Mouse (Mus musculus) liver, adult 2 months (tissue): ENCODE data around the gene Hspa1a. TPM values are rescaled to one million over a fixed set of nuclear protein-coding genes. Genes with fewer than 3 reads are reported as not detected.
"Not testable (repeated sequence)": the region's sequence is repeated elsewhere in the genome, so short reads cannot be mapped to it uniquely, and the experiment has no call there.

Experiments used
- DNase-seq: peaks from one replicate; pipeline ENCODE4 v3.0.0-alpha.2; 2011; ENCODE audit warnings: low read depth, low spot score; ENCODE audit errors: extremely low read depth
- H3K27ac ChIP-seq: fragments of 200-500 bp; replicated peaks from 2 replicates; pipeline ENCODE4 v1.5.1; 2012; ENCODE audit warnings: low read depth, mild to moderate bottlenecking, control low read depth, inconsistent platforms, low read length; ENCODE audit not compliant: insufficient read depth
- H3K27me3 ChIP-seq: fragments of 200-500 bp; 2 replicates; pipeline ENCODE4 v1.6.1; 2012; ENCODE audit warnings: mild to moderate bottlenecking, moderate library complexity, low read length, inconsistent platforms; ENCODE audit not compliant: control insufficient read depth, insufficient read depth
- H3K36me3 ChIP-seq: fragments of 200-500 bp; 2 replicates; pipeline ENCODE4 v1.6.1; 2012; ENCODE audit warnings: low read length, inconsistent platforms; ENCODE audit not compliant: control insufficient read depth, insufficient read depth
- H3K4me1 ChIP-seq: fragments of 200-500 bp; 2 replicates; pipeline ENCODE4 v1.6.1; 2011; ENCODE audit warnings: low read length; ENCODE audit not compliant: control insufficient read depth, insufficient read depth
- H3K4me3 ChIP-seq: fragments of 200-500 bp; 2 replicates; pipeline ENCODE4 v1.5.1; 2011; ENCODE audit warnings: low read depth, mild to moderate bottlenecking, control low read depth, low read length, moderate library complexity; ENCODE audit not compliant: insufficient read depth
- H3K79me2 ChIP-seq: fragments of 200-500 bp; 2 replicates; pipeline ENCODE4 v1.6.1; 2012; ENCODE audit warnings: inconsistent platforms, mild to moderate bottlenecking, low read length, moderate library complexity; ENCODE audit not compliant: control insufficient read depth, insufficient read depth
- H3K9ac ChIP-seq: fragments of 200-500 bp; 2 replicates; pipeline ENCODE4 v1.6.1; 2012; ENCODE audit warnings: low read depth, mild to moderate bottlenecking, control low read depth, inconsistent platforms, low read length
- CTCF ChIP-seq: fragments of 200-500 bp; IDR thresholded peaks from 2 replicates; pipeline ENCODE4 v1.5.1; 2011; ENCODE audit warnings: low read depth, low read length, control low read depth
- POLR2A ChIP-seq: fragments of 200-500 bp; IDR thresholded peaks from 2 replicates; pipeline ENCODE4 v1.6.1; 2011; ENCODE audit warnings: low read length, control low read depth; ENCODE audit not compliant: insufficient read depth; ENCODE audit errors: extremely low read depth
- WGBS: fragments of 180-500 bp; shearing (Covaris S2); methylation state at CpG from one replicate; pipeline ENCODE4 v1.1.7; 2018; 5-methylcytosine and 5-hydroxymethylcytosine counted together
- polyA plus RNA-seq: library from polyadenylated mRNA; depleted of rRNA; stranded (reverse); fragments of >200 nt; gene quantifications from 2 replicates; pipeline ENCODE4 v1.2.3, GENCODE M21; 2012
- total RNA-seq: library from RNA; depleted of rRNA; stranded (reverse); fragments of >200 nt; gene quantifications from 2 replicates; pipeline ENCODE4 v1.2.3, GENCODE M21; 2014

Gene Hspa1a
- total and polyA plus RNA-seq, 2 experiments: 0.18 to 0.45 TPM

DNA sequence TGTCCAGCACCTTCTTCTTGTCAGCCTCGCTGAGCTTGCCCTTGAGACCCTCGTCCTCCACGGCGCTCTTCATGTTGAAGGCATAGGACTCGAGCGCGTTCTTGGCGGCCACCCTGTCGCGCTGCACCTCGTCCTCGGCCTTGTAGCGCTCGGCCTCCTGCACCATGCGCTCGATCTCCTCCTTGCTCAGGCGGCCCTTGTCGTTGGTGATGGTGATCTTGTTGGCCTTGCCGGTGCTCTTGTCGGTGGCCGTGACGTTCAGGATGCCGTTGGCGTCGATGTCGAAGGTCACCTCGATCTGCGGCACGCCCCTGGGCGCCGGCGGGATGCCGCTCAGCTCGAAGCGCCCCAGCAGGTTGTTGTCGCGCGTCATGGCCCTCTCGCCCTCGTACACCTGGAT lies 14.7 kb downstream of the Hspa1a start:
- not testable (repeated sequence) for H3K9ac ChIP-seq, H3K79me2 ChIP-seq, H3K27ac ChIP-seq, H3K4me1 ChIP-seq, DNase-seq, H3K36me3 ChIP-seq, H3K27me3 ChIP-seq
- peak overlapping the region; percentile 18; the same call in 1 of the 2 replicates for H3K4me3 ChIP-seq
- 9% methylated on average over 31 of the region's 40 CpGs for WGBS

DNA sequence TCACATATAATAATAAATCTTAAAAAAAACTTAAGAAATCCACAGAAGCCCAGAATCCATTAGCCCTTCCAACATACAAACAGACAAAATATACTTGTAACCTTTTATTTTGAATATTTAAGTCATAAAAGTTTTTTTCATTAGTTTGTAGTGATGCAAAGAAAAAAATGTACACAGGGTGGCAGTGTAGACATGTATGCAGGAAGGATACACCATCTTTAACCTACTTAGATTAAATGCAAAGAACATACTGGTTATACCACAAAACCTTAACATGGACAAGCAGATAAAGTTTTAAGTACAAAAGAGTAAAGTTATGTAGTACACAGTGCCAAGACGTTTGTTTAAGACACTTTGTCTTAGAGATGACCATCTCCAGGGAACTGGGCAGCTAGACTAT lies 15.6 kb downstream of the Hspa1a start:
- Histone ChIP-seq H3K9ac (no peak overlapping the region), H3K27ac (no peak overlapping the region), H3K4me3 (no peak overlapping the region), H3K27me3 (no peaks in the 10 kb centered on the region), H3K36me3 (no peaks in the 10 kb centered on the region), H3K79me2 (peaks cover 5% of the 10 kb centered on the region; the same call in 1 of the 2 replicates), H3K4me1 (peaks cover 7% of the 10 kb centered on the region)
- 30% methylated on average over 1 of the region's 1 CpGs for WGBS
- TF ChIP-seq POLR2A (no peak), CTCF (no peak)
- DNase-seq: no peak

DNA sequence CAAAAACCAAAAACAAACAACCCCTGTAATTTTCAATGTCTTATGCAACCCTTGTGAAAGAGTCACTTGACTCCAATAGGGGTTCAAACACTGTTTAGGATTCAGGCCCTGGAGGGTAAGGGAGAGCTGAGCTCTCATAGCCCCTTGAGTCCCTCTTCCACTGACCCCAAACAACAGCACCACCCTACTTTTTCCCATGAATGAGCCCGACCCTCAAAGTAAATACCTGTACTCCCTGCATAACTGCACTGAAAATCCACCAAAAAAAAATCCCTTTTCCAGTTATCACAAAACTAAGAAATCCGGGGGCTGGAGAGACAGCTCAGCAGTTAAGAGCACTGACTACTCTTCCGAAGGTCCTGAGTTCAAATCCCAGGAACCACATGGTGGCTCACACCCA lies 16.1 kb downstream of the Hspa1a start:
- Histone ChIP-seq H3K27me3 (no peaks in the 10 kb centered on the region), H3K27ac (peak overlapping the region; percentile 40; the same call in 1 of the 2 replicates), H3K36me3 (peaks cover 1% of the 10 kb centered on the region; the same call in 1 of the 2 replicates), H3K4me3 (no peak overlapping the region), H3K9ac (no peak overlapping the region), H3K4me1 (peaks cover 8% of the 10 kb centered on the region), H3K79me2 (peaks cover 5% of the 10 kb centered on the region; the same call in 1 of the 2 replicates)
- no peak for DNase-seq
- WGBS: 89% methylated on average over 3 of the region's 3 CpGs
- no peak for TF ChIP-seq POLR2A
- TF ChIP-seq CTCF: no peak

DNA sequence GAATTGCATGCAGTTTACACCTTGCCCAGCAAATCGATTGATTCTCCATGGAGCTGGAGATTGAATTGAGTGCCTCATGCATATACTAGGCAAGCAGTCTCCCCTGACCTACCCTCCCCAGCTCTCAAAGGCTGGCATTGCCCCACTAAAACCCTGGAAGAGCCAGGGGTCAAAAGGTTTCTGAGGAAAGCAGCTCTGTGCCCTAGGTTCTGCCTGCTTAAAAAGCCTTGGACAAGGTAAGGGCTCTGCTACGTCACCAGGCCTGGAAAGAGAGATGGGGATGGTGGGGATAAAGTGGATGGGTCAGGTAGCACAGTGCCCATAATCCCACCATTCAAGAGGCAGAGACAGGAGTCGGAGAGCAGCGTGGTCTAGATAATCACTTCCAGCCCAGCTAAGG lies 17.1 kb downstream of the Hspa1a start:
- no peak for TF ChIP-seq CTCF
- no peak for TF ChIP-seq POLR2A
- 93% methylated on average over 4 of the region's 4 CpGs for WGBS

DNA sequence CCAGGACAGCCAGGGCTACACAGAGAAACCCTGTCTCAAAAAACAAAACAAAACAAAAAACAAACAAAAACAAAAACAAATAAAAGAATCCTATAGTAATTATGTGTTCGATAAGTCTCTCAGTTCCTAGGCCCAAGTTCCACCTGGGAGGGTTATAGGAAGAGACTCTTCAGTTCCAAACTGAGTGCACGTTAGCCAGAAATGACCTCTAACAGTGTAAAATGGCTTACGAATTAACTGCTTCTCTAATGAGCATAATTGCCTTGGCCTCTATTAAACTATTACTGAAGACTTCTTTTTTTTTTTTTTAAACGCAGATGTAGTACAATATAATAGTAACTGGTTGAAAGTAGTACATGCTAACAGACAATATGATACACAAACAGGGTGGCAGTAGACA lies 18.1 kb downstream of the Hspa1a start:
- no peak overlapping the region for H3K27ac ChIP-seq
- peaks cover 7% of the 10 kb centered on the region for H3K4me1 ChIP-seq
- no peak for TF ChIP-seq POLR2A
- no peak for TF ChIP-seq CTCF
- 96% methylated on average over 4 of the region's 4 CpGs for WGBS
- no peak for DNase-seq
- no peak overlapping the region for H3K4me3 ChIP-seq
- H3K27me3 ChIP-seq: no peaks in the 10 kb centered on the region
- peaks cover 5% of the 10 kb centered on the region; the same call in 1 of the 2 replicates for H3K79me2 ChIP-seq
- H3K36me3 ChIP-seq: peaks cover 7% of the 10 kb centered on the region; the same call in 1 of the 2 replicates
- no peak overlapping the region for H3K9ac ChIP-seq

More for the DNA sequence above, 17.1 kb downstream of the Hspa1a start:
- Histone ChIP-seq H3K79me2 (peaks cover 5% of the 10 kb centered on the region; the same call in 1 of the 2 replicates), H3K9ac (no peak overlapping the region), H3K4me3 (no peak overlapping the region), H3K4me1 (peaks cover 7% of the 10 kb centered on the region), H3K27me3 (no peaks in the 10 kb centered on the region), H3K27ac (no peak overlapping the region), H3K36me3 (peaks cover 6% of the 10 kb centered on the region; the same call in 1 of the 2 replicates)
- DNase-seq: no peak

DNA sequence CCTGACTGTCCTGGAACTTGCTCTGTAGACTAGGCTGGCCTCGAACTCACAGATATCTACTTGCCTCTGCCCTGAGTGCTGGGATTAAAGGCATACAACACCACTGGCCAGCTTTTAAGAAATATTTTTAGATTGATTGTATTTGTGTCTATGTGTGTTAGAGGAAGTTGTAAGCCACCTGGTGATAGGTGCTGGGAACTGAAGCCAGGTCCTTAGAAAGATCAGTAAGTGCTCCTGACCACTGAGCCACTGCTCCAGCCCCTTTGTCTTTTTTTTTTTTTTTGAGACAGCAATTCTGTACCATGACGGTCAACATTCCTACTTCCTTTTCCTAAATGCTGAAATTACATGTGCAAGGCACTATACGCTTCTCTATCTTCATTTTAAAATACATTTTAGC lies 18.7 kb downstream of the Hspa1a start:
- Histone ChIP-seq H3K9ac (no peak overlapping the region), H3K4me3 (no peak overlapping the region), H3K36me3 (peaks cover 7% of the 10 kb centered on the region; the same call in 1 of the 2 replicates), H3K27me3 (no peaks in the 10 kb centered on the region), H3K4me1 (peaks cover 7% of the 10 kb centered on the region), H3K79me2 (peaks cover 5% of the 10 kb centered on the region; the same call in 1 of the 2 replicates), H3K27ac (no peak overlapping the region; the same call in 1 of the 2 replicates)
- DNase-seq: no peak
- WGBS: 89% methylated on average over 3 of the region's 3 CpGs
- no peak for TF ChIP-seq CTCF
- TF ChIP-seq POLR2A: no peak
